Mouse (Mus musculus) hindbrain, embryonic 16.5 days (tissue): Measurements from ENCODE around the gene Abcg4. TPM values are rescaled to one million over a fixed set of nuclear protein-coding genes. Genes with fewer than 3 reads are reported as not detected.

Experiments
- microRNA-seq: library from miRNA; unstranded; fragments of <30 nt; microRNA quantifications from one replicate; pipeline ENCODE4, GENCODE M21; 2017
- polyA plus RNA-seq: library from polyadenylated mRNA; unstranded; fragments of >200 nt; fragmentation: Nextera tagmentation; extraction: Ambion mirVana; gene quantifications from 2 replicates; pipeline ENCODE4 v1.2.1, GENCODE M21; 2015

Gene Abcg4
- polyA plus RNA-seq, 1 experiment from 2014 or later: 33.7 TPM

Small RNA genes within 50 kb of the gene (microRNA-seq; reads per million reads assigned to microRNA genes)
- not detected for gene Gm44335

Other genes starting within 250 kb of the Abcg4 start
- gene Thy1, start 245.2 kb downstream of the Abcg4 start, polyA plus RNA-seq: 10.2 and 18.7 TPM in 2 replicates
- 12.8 and 18.6 TPM in 2 replicates for gene Usp2, start 221.6 kb downstream of the Abcg4 start, polyA plus RNA-seq
- 0.20 and 0.31 TPM in 2 replicates for gene Mfrp, start 186.9 kb downstream of the Abcg4 start, polyA plus RNA-seq
- gene C1qtnf5, start 181.4 kb downstream of the Abcg4 start, polyA plus RNA-seq: 8.5 and 9.5 TPM in 2 replicates
- gene Gm49380, start 175.1 kb downstream of the Abcg4 start, polyA plus RNA-seq: 0.14 and 0.24 TPM in 2 replicates
- 33.0 and 37.8 TPM in 2 replicates for gene Rnf26, start 175.1 kb downstream of the Abcg4 start, polyA plus RNA-seq
- 12.3 and 15.3 TPM in 2 replicates for gene Mcam, start 154.1 kb downstream of the Abcg4 start, polyA plus RNA-seq
- gene Cbl, start 54.6 kb downstream of the Abcg4 start, polyA plus RNA-seq: 17.4 and 20.3 TPM in 2 replicates
- not detected in 2 replicates for gene Ccdc153, start 47.9 kb downstream of the Abcg4 start, polyA plus RNA-seq
- gene Pdzd3, start 37.1 kb downstream of the Abcg4 start, polyA plus RNA-seq: 0.38 and 0.40 TPM in 2 replicates
- 4.7 and 5.4 TPM in 2 replicates for gene Nlrx1, start 20.0 kb downstream of the Abcg4 start, polyA plus RNA-seq
- 22.3 and 26.6 TPM in 2 replicates for gene Hinfp, start 17.1 kb upstream of the Abcg4 start, polyA plus RNA-seq
- gene C2cd2l, start 31.7 kb upstream of the Abcg4 start, polyA plus RNA-seq: 23.1 and 27.1 TPM in 2 replicates
- gene Dpagt1, start 37.4 kb upstream of the Abcg4 start, polyA plus RNA-seq: 32.5 and 42.6 TPM in 2 replicates
- gene H2afx, start 46.1 kb upstream of the Abcg4 start, polyA plus RNA-seq: 106 and 143 TPM in 2 replicates
- 64.0 and 67.4 TPM in 2 replicates for gene Hmbs, start 55.6 kb upstream of the Abcg4 start, polyA plus RNA-seq
- 43.5 and 46.4 TPM in 2 replicates for gene Vps11, start 73.1 kb upstream of the Abcg4 start, polyA plus RNA-seq
- gene Hyou1, start 90.9 kb upstream of the Abcg4 start, polyA plus RNA-seq: 25.3 and 29.0 TPM in 2 replicates
- gene Slc37a4, start 108.2 kb upstream of the Abcg4 start, polyA plus RNA-seq: 56.8 and 60.2 TPM in 2 replicates
- 742 and 834 TPM in 2 replicates for gene Rps25, start 118.5 kb upstream of the Abcg4 start, polyA plus RNA-seq
- gene Trappc4, start 119.0 kb upstream of the Abcg4 start, polyA plus RNA-seq: 293 and 308 TPM in 2 replicates
- 32.3 and 32.4 TPM in 2 replicates for gene Ccdc84, start 130.0 kb upstream of the Abcg4 start, polyA plus RNA-seq
- not detected in 2 replicates for gene Foxr1, start 152.5 kb upstream of the Abcg4 start, polyA plus RNA-seq
- gene Upk2, start 166.4 kb upstream of the Abcg4 start, polyA plus RNA-seq: not detected in 2 replicates
- gene Bcl9l, start 194.2 kb upstream of the Abcg4 start, polyA plus RNA-seq: 9.7 and 11.1 TPM in 2 replicates